10 mouse cellular contexts compared by ENCODE assay signal in genomic region chr7:88356871-88357776, GRCm38 (mm10).
DNase-seq lines count a peak whose midpoint lies in the region; ATAC-seq and TF ChIP-seq lines count a peak whose summit lies in the region.
"Had no signal": no experiment of that assay in that cellular context is flagged by ENCODE, and none has a peak within 500 bp of the region (broad histone marks: within the 10 kb centered on the region; RNA-seq: fewer than 3 reads in every experiment).

No protein-coding gene starts in this region.

- H3K27ac ChIP-seq in forebrain, postnatal 0 days (ENCODE audit: low read depth, low read length): no peak overlapping the region
- no peak overlapping the region for H3K27ac ChIP-seq in forebrain, embryonic 10.5 days
- no peak overlapping the region for H3K27ac ChIP-seq in midbrain, postnatal 0 days (ENCODE audit: low read depth, low read length)
- H3K27ac ChIP-seq in midbrain, embryonic 15.5 days: no peak overlapping the region
- no peak overlapping the region for H3K27ac ChIP-seq in liver, postnatal 0 days (ENCODE audit: low read depth)
- H3K27ac ChIP-seq: hindbrain, embryonic 15.5 days; midbrain, embryonic 12.5 days had no signal

- WGBS in forebrain, postnatal 0 days: 42% methylated on average over 4 of the region's 4 CpGs
- 52% methylated on average over 4 of the region's 4 CpGs for WGBS in forebrain, embryonic 10.5 days
- 47% methylated on average over 4 of the region's 4 CpGs for WGBS in midbrain, postnatal 0 days
- WGBS in midbrain, embryonic 15.5 days: 42% methylated on average over 4 of the region's 4 CpGs
- 33% methylated on average over 4 of the region's 4 CpGs for WGBS in liver, postnatal 0 days (ENCODE audit: insufficient replicate concordance)

- TF ChIP-seq EP300 in liver, postnatal 0 days (IDR thresholded peaks at IDR 0.05; ENCODE audit: low read depth): no peak

- peak; percentile 51 for TF ChIP-seq CTCF in forebrain, postnatal 0 days (IDR thresholded peaks at IDR 0.05; ENCODE audit: low read depth)
- peak; percentile 62 for TF ChIP-seq CTCF in midbrain, postnatal 0 days (IDR thresholded peaks at IDR 0.05)
- TF ChIP-seq CTCF in liver, postnatal 0 days (IDR thresholded peaks at IDR 0.05; ENCODE audit: low read depth): peak; percentile 65

- no peak overlapping the region for H3K4me2 ChIP-seq in forebrain, postnatal 0 days (ENCODE audit: low read depth)
- H3K4me2 ChIP-seq in midbrain, postnatal 0 days (ENCODE audit: low read depth, low read length, poor library complexity, severe bottlenecking): no peak overlapping the region
- no peak overlapping the region for H3K4me2 ChIP-seq in midbrain, embryonic 15.5 days
- H3K4me2 ChIP-seq in liver, postnatal 0 days (ENCODE audit: low read depth, low read length): no peak overlapping the region
- H3K4me2 ChIP-seq: hindbrain, embryonic 15.5 days; midbrain, embryonic 12.5 days had no signal

- H3K27me3 ChIP-seq in forebrain, postnatal 0 days (ENCODE audit: insufficient read depth, low read length): no peaks in the 10 kb centered on the region
- no peaks in the 10 kb centered on the region for H3K27me3 ChIP-seq in forebrain, embryonic 10.5 days (ENCODE audit: poor library complexity, severe bottlenecking)
- no peaks in the 10 kb centered on the region for H3K27me3 ChIP-seq in midbrain, postnatal 0 days (ENCODE audit: insufficient read depth, low read length)
- no peaks in the 10 kb centered on the region for H3K27me3 ChIP-seq in midbrain, embryonic 15.5 days (replicated peaks)
- H3K27me3 ChIP-seq in liver, postnatal 0 days (ENCODE audit: insufficient read depth, low read length): no peaks in the 10 kb centered on the region
- H3K27me3 ChIP-seq: hindbrain, embryonic 15.5 days; midbrain, embryonic 12.5 days had no signal

- DNase-seq in forebrain, postnatal 0 days: no peak
- no peak for DNase-seq in forebrain, embryonic 10.5 days (ENCODE audit: extremely low spot score, low spot score)
- peak; percentile 40 for DNase-seq in midbrain, postnatal 0 days (ENCODE audit: low spot score)
- DNase-seq in c-Kit-positive CD71-positive TER-119-negative erythroid progenitor cells, embryonic 14.5 days (ENCODE audit: low read depth): peak; percentile 10
- DNase-seq in liver, postnatal 0 days: no peak
- peak; percentile 24 for DNase-seq in thymus, postnatal 4 days
- no peak for DNase-seq in frontal cortex, postnatal 10 days (ENCODE audit: low spot score in 2 of 2)

- H3K4me3 ChIP-seq in forebrain, postnatal 0 days (ENCODE audit: low read depth, low read length): no peak overlapping the region
- H3K4me3 ChIP-seq in forebrain, embryonic 10.5 days: no peak overlapping the region
- H3K4me3 ChIP-seq in midbrain, postnatal 0 days (ENCODE audit: low read depth, low read length): no peak overlapping the region
- no peak overlapping the region for H3K4me3 ChIP-seq in midbrain, embryonic 15.5 days
- H3K4me3 ChIP-seq in liver, postnatal 0 days (ENCODE audit: low read depth, low read length): no peak overlapping the region
- H3K4me3 ChIP-seq: hindbrain, embryonic 15.5 days; midbrain, embryonic 12.5 days had no signal

- no peaks in the 10 kb centered on the region for H3K9me3 ChIP-seq in forebrain, postnatal 0 days (ENCODE audit: low read length)
- no peaks in the 10 kb centered on the region for H3K9me3 ChIP-seq in forebrain, embryonic 10.5 days
- no peaks in the 10 kb centered on the region for H3K9me3 ChIP-seq in midbrain, postnatal 0 days (ENCODE audit: low read length)
- H3K9me3 ChIP-seq in midbrain, embryonic 15.5 days: no peaks in the 10 kb centered on the region
- no peaks in the 10 kb centered on the region for H3K9me3 ChIP-seq in liver, postnatal 0 days (ENCODE audit: low read length)
- H3K9me3 ChIP-seq: hindbrain, embryonic 15.5 days; midbrain, embryonic 12.5 days had no signal

- no peaks in the 10 kb centered on the region for H3K4me1 ChIP-seq in forebrain, postnatal 0 days (ENCODE audit: insufficient read depth)
- 0 out of 2 replicates have a peak, but pooled peaks cover 4% of the 10 kb centered on the region for H3K4me1 ChIP-seq in forebrain, embryonic 10.5 days
- no peaks in the 10 kb centered on the region for H3K4me1 ChIP-seq in midbrain, postnatal 0 days (ENCODE audit: insufficient read depth, low read length)
- no peaks in the 10 kb centered on the region for H3K4me1 ChIP-seq in midbrain, embryonic 15.5 days
- H3K4me1 ChIP-seq in liver, postnatal 0 days (ENCODE audit: insufficient read depth): no peaks in the 10 kb centered on the region
- H3K4me1 ChIP-seq: hindbrain, embryonic 15.5 days; midbrain, embryonic 12.5 days had no signal

- no peak overlapping the region for H3K9ac ChIP-seq in forebrain, postnatal 0 days
- H3K9ac ChIP-seq in midbrain, postnatal 0 days (replicated peaks; ENCODE audit: low read length, poor library complexity, severe bottlenecking): no peak overlapping the region
- no peak overlapping the region for H3K9ac ChIP-seq in midbrain, embryonic 15.5 days
- no peak overlapping the region for H3K9ac ChIP-seq in liver, postnatal 0 days (replicated peaks)
- H3K9ac ChIP-seq: hindbrain, embryonic 15.5 days; midbrain, embryonic 12.5 days had no signal

- H3K36me3 ChIP-seq in forebrain, postnatal 0 days (ENCODE audit: insufficient read depth): no peaks in the 10 kb centered on the region
- H3K36me3 ChIP-seq in forebrain, embryonic 10.5 days (replicated peaks): no peaks in the 10 kb centered on the region
- H3K36me3 ChIP-seq in midbrain, postnatal 0 days (ENCODE audit: insufficient read depth, low read length): no peaks in the 10 kb centered on the region
- H3K36me3 ChIP-seq in midbrain, embryonic 15.5 days (replicated peaks): no peaks in the 10 kb centered on the region
- H3K36me3 ChIP-seq in liver, postnatal 0 days (replicated peaks; ENCODE audit: insufficient read depth, low read length): no peaks in the 10 kb centered on the region
- H3K36me3 ChIP-seq: hindbrain, embryonic 15.5 days; midbrain, embryonic 12.5 days had no signal

- ATAC-seq in forebrain, postnatal 0 days: no peak
- ATAC-seq in midbrain, postnatal 0 days (ENCODE audit: low FRiP score): no peak
- ATAC-seq in midbrain, embryonic 15.5 days (replicated peaks): no peak
- no peak for ATAC-seq in liver, postnatal 0 days

Comparison
In these comparisons a context has a peak if more than half of its experiments do, and no peak if none do; other contexts are left out.
1. DNase-seq: peak in midbrain, postnatal 0 days (single experiment), c-Kit-positive CD71-positive TER-119-negative erythroid progenitor cells, embryonic 14.5 days (single experiment) and thymus, postnatal 4 days (single experiment); none in forebrain, postnatal 0 days (single experiment), forebrain, embryonic 10.5 days (single experiment), liver, postnatal 0 days (single experiment) and frontal cortex, postnatal 10 days (0 of 2).
2. Peak in every context shown above with its lines, with median percentiles within 50 percentile points of each other: CTCF ChIP-seq.